Mouse (Mus musculus): ENCODE measurements around the gene Faim.
A peak's percentile ranks its signal among the peaks of the same experiment; 100 is the strongest.

GRCm38 (mm10) chr9:98976520-98976919 is 9.7 kb upstream of the Faim start:
- no peak for TF ChIP-seq POLR2A (IDR thresholded peaks at IDR 0.05; ENCODE audit: borderline replicate concordance, extremely low read depth, insufficient read depth, insufficient read length, poor library complexity, severe bottlenecking)
- peak; percentile 46; the same call in 1 of the 2 replicates for TF ChIP-seq CTCF (IDR thresholded peaks at IDR 0.05; ENCODE audit: borderline replicate concordance, extremely low read depth, insufficient read depth, insufficient read length)
